Mouse (Mus musculus) cerebellum, adult 11 months (tissue): ENCODE data around the gene Gm3409.
"Not testable (repeated sequence)": the region's sequence is repeated elsewhere in the genome, so short reads cannot be mapped to it uniquely, and the experiment has no call there.

Source experiments
- DNase-seq: peaks from one replicate; pipeline ENCODE4 v3.0.0; 2022

Gene Gm3409

GRCm38 (mm10) chr5:146537347-146537746 lies at the start of gene Gm3409:
Gene Gm3409 (plus strand): TSS chr5:146537647.
- not testable (repeated sequence) for DNase-seq

DNA sequence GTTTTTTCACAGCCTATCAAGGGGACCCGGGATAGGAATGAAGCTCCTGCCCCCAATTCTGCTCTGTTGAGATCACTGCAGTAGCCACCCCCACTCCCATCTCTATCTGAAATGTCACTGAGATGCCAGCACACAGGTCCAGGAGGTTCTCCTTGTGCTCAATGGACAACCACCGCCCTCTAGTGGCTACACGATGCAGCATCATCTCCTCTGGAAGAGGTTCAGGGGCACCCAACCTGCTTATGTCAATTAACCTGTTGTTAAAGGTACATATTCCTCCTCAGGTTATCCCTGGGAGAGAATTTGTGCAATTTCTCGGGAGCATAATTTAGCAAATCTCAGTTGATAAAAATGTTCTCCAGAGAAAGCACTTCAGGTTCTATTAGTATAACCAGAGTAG lies 48.5 kb upstream of the Gm3409 start:
- peak; percentile 29 for DNase-seq

DNA sequence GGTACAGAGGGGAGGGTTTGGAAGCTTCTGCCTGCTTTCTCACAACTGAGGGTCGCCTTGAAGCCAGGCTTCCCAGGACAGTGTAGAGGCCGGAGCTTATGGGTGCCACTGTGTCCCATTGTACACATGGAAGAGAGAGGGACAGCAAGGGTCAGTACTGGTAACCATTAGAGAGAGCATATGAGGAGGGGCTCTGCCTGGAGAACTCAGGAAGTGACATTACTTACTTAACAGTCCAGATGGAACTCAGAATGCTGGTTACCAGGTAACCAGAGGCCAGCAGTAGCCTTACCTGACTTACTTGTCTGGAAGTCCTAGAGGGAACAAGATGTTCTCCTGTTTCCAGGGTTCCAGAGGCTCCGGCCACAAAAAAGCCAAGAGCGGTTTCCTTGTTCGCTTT lies 46.4 kb upstream of the Gm3409 start, which contains the start of gene Gm6370:
Gm6370 (plus strand) TSS at position 301 of the 400 bp plus-strand sequence.
- DNase-seq = not testable (repeated sequence)

- DNase-seq = not testable (repeated sequence)
These were observed 35.3 kb upstream of the Gm3409 start, which contains the start of gene 4930449I24Rik for GRCm38 (mm10) chr5:146502099-146502498. Gene 4930449I24Rik (plus strand): TSS chr5:146502399.

GRCm38 (mm10) chr5:146513823-146514222 lies 23.6 kb upstream of the Gm3409 start, which contains the start of gene Gm3402:
Gene Gm3402 (plus strand): TSS chr5:146514123.
- DNase-seq = not testable (repeated sequence)

DNA sequence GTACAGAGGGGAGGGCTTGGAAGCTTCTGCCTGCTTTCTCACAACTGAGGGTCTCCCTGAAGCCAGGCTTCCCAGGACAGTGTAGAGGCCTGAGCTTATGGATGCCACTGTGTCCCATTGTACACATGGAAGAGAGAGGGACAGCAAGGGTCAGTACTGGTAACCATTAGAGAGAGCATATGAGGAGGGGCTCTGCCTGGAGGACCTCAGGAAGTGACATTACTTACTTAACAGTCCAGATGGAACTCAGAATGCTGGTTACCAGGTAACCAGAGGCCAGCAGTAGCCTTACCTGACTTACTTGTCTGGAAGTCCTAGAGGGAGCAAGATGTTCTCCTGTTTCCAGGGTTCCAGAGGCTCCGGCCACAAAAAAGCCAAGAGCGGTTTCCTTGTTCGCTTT lies 11.9 kb upstream of the Gm3409 start, which contains the start of gene Gm3404:
Gm3404 (plus strand) TSS at position 301 of the 400 bp plus-strand sequence.
- DNase-seq = not testable (repeated sequence)

- DNase-seq = not testable (repeated sequence)
These were observed 18.4 kb downstream of the Gm3409 start, which contains the start of gene Gm3415 for GRCm38 (mm10) chr5:146555836-146556235. Gene Gm3415 (plus strand): TSS chr5:146556136.

GRCm38 (mm10) chr5:146564259-146564658 lies 26.8 kb downstream of the Gm3409 start:
- DNase-seq = no peak

DNA sequence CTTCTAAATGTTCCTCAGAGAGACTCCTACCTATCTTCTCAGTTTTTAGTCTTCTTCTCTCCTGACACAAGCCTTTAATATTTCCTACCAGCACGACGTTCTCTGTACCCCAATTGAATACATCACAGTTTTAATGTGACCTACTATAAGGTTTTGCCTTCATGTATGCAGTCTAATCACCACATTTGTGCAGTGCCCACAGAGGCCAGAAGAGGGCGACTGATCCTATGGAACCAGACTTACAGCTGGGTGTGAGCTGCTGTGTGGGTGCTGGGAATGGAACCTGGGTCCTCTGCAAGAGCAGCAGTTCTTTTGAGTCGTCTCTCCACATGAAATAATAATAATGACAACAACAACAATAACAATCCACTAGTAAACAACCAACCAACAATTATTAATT lies 29.6 kb downstream of the Gm3409 start:
- DNase-seq = no peak

DNA sequence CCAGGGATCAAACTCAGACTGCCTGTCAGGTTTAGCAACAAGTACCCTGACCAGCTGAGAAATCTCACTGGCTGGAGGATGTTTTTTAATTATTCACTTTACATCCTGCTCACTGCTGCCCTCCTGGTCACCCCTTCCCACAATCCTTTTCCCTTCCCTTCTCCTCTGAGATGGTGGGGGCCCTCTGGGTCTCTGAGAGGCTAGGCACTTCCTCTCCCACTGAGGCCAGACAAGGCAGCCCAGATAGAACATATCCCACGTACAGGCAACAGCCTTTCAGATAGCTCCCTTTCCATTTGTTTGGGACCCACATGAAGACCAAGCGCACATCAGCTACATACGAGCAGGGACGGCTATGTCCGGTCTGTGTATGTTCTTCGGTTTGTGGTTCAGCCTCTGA lies 32.7 kb downstream of the Gm3409 start:
- DNase-seq = not testable (repeated sequence)

DNA sequence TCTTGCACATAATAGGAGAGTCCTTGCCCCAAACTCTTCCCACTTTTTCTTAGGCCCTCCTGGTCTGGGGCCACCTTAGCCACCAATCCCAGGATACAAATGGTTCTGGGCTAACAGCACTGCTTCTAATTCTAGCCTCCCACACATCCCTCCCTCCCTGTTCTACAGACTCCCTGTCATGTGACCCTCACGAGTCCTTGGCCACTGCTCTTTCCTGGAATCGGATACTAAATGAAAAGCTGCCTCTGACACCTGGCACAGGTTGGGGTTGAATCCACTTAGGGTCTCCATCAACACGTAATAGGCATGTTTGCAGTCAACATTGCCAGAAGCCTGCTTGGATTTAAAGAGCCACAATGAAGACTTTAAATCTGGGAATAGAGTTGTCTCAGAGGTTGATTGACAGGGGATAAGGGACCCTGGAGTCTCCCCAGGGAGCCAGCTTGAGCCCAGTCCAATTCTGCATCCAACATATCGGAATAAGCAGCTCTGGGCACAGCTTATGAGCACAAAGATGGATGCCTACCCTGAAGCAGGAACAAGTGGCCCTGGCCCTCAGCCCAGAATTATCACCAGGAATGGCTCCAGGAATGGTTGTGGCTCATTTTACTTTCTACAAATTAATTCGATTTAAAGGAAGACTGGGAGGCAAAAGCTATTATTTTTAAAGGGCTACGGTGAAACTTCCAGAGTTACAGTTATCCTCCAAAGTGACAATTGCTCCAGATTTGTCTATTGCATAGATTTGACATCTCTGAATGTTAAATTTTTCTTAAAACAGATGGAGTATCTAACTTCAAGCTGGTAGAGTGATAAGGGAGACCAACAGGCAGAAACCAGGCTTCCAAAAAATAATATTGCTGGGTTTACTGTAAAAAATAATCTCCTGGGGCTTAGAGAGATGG lies 34.6 kb downstream of the Gm3409 start:
- not testable (repeated sequence) for DNase-seq

GRCm38 (mm10) chr5:146572735-146573042 lies 35.2 kb downstream of the Gm3409 start:
- not testable (repeated sequence) for DNase-seq

DNA sequence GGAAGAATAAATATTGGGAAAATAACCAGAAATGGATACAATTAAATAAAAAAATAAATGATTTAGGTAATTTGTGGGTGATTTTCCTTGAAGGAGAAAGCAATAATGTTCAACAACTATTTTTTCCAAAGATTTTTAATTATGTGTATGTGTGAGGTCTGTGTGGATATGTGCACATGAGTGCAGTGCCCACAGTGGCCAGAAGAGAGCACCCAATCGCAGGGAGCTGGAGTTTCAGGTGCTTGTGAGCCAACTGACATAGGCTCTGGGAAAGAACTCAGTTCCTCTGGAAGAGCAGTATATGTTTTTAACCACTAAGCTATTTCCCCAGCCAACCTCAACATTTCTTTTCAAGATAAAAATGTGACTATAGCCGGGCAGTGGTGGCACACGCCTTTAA lies 39.2 kb downstream of the Gm3409 start:
- no peak for DNase-seq

GRCm38 (mm10) chr5:146584156-146584477 lies 46.7 kb downstream of the Gm3409 start:
- DNase-seq = no peak

- no peak for DNase-seq
These were observed 47.2 kb downstream of the Gm3409 start, which contains the start of gene Gpr12 for GRCm38 (mm10) chr5:146584478-146585306. Gene Gpr12 (minus strand): TSS chr5:146585239.

- no peak for DNase-seq
These were observed 47.8 kb downstream of the Gm3409 start for GRCm38 (mm10) chr5:146585307-146585651.

- no peak for DNase-seq
These were observed 49.1 kb downstream of the Gm3409 start for GRCm38 (mm10) chr5:146586357-146587070.
